Mouse (Mus musculus) MEL (cell line): ENCODE results near the gene Bpgm. TPM values are rescaled to one million over a fixed set of nuclear protein-coding genes. Genes with fewer than 3 reads are reported as not detected.

Experiments used
- DNase-seq: peaks from one replicate; pipeline ENCODE4 v3.0.0; 2011; ENCODE audit warnings: low read depth, low spot score
- H3K27ac ChIP-seq: 2 replicates; pipeline ENCODE4 v1.5.1; 2012; ENCODE audit warnings: low read depth, mild to moderate bottlenecking, control low read depth, low read length, moderate library complexity; ENCODE audit not compliant: control insufficient read depth
- H3K27me3 ChIP-seq, 2 experiments: fragments of 150-350 bp in 1 of 2; sonication (generic) in 1 of 2; 2 replicates each; pipeline ENCODE4 v1.6.1; 2012; ENCODE audit warnings: low read length in 2 of 2, mild to moderate bottlenecking in 2 of 2, improper control_type of control experiment in 1 of 2, moderate library complexity in 1 of 2; ENCODE audit not compliant: insufficient read depth in 2 of 2, control insufficient read depth in 1 of 2
- H3K36me3 ChIP-seq, 2 experiments: 2 replicates each; pipeline ENCODE4 v1.6.1; 2012 to 2014; ENCODE audit warnings: low read length in 2 of 2, improper control_type of control experiment in 1 of 2, inconsistent platforms in 1 of 2, mild to moderate bottlenecking in 1 of 2; ENCODE audit not compliant: insufficient read depth in 2 of 2, control insufficient read depth in 1 of 2
- H3K4me1 ChIP-seq, 2 experiments: fragments of 150-350 bp in 1 of 2; sonication (generic) in 1 of 2; 2 replicates each; pipeline ENCODE4 v1.6.1; 2012; ENCODE audit warnings: low read length in 2 of 2, improper control_type of control experiment in 1 of 2, mild to moderate bottlenecking in 1 of 2; ENCODE audit not compliant: insufficient read depth in 2 of 2, control insufficient read depth in 1 of 2
- H3K4me3 ChIP-seq, 2 experiments: fragments of 150-350 bp in 1 of 2; sonication (generic) in 1 of 2; 2 replicates each; pipeline ENCODE4 v1.5.1; 2012; ENCODE audit warnings: low read depth in 2 of 2, low read length in 2 of 2, mild to moderate bottlenecking in 2 of 2, moderate library complexity in 2 of 2, control low read depth in 1 of 2, improper control_type of control experiment in 1 of 2; ENCODE audit not compliant: control insufficient read depth in 1 of 2, insufficient read depth in 1 of 2
- H3K79me2 ChIP-seq: 2 replicates; pipeline ENCODE4 v1.6.1; 2012; ENCODE audit warnings: mild to moderate bottlenecking, low read length, moderate library complexity; ENCODE audit not compliant: control insufficient read depth, poor library complexity, insufficient read depth
- H3K9ac ChIP-seq: 2 replicates; pipeline ENCODE4 v1.6.1; 2012; ENCODE audit warnings: low read depth, mild to moderate bottlenecking, control low read depth, low read length, moderate library complexity; ENCODE audit not compliant: control insufficient read depth, poor library complexity, severe bottlenecking
- H3K9me3 ChIP-seq: fragments of 150-350 bp; sonication (generic); replicated peaks from 2 replicates; pipeline ENCODE4 v1.6.1; 2012; ENCODE audit warnings: mild to moderate bottlenecking, low read length, improper control_type of control experiment, moderate library complexity; ENCODE audit not compliant: insufficient read depth
- BHLHE40 ChIP-seq: IDR thresholded peaks from 2 replicates; pipeline ENCODE4 v1.6.1; 2012; ENCODE audit warnings: low read depth, mild to moderate bottlenecking, inconsistent platforms, low read length, improper control_type of control experiment, borderline replicate concordance
- EP300 ChIP-seq, 2 experiments: IDR thresholded peaks; 2 replicates each; pipeline ENCODE4 v1.6.1; 2011; ENCODE audit warnings: improper control_type of control experiment in 2 of 2, low read length in 2 of 2, low read depth in 1 of 2, mild to moderate bottlenecking in 1 of 2
- ETS1 ChIP-seq: IDR thresholded peaks from 2 replicates; pipeline ENCODE4 v1.6.1; 2012; ENCODE audit warnings: low read depth, mild to moderate bottlenecking, inconsistent platforms, low read length, improper control_type of control experiment, moderate library complexity
- GABPA ChIP-seq: IDR thresholded peaks from 2 replicates; pipeline ENCODE4 v1.6.1; 2012; ENCODE audit warnings: low read depth, mild to moderate bottlenecking, inconsistent platforms, low read length, improper control_type of control experiment, moderate library complexity
- HCFC1 ChIP-seq: IDR thresholded peaks from 2 replicates; pipeline ENCODE4 v1.6.1; 2012; ENCODE audit warnings: low read depth, mild to moderate bottlenecking, inconsistent platforms, low read length, improper control_type of control experiment, moderate library complexity
- MAX ChIP-seq: IDR thresholded peaks from 2 replicates; pipeline ENCODE4 v1.6.1; 2011; ENCODE audit warnings: low read length, improper control_type of control experiment
- MAZ ChIP-seq: IDR thresholded peaks from 2 replicates; pipeline ENCODE4 v1.6.1; 2012; ENCODE audit warnings: low read depth, mild to moderate bottlenecking, inconsistent platforms, low read length, improper control_type of control experiment
- MEF2A ChIP-seq: IDR thresholded peaks from 2 replicates; pipeline ENCODE4 v1.6.1; 2014; ENCODE audit warnings: low read depth, mild to moderate bottlenecking, inconsistent platforms, low read length, improper control_type of control experiment; ENCODE audit not compliant: poor library complexity, insufficient replicate concordance, severe bottlenecking; ENCODE audit errors: extremely low read depth
- MXI1 ChIP-seq: IDR thresholded peaks from 2 replicates; pipeline ENCODE4 v1.6.1; 2011; ENCODE audit warnings: mild to moderate bottlenecking, low read depth, low read length, improper control_type of control experiment
- POLR2A ChIP-seq, 2 experiments: IDR thresholded peaks; 2 replicates each; pipeline ENCODE4 v1.6.1; 2011 to 2012; ENCODE audit warnings: low read length in 2 of 2, mild to moderate bottlenecking in 2 of 2, control low read depth in 1 of 2, improper control_type of control experiment in 1 of 2, low read depth in 1 of 2, moderate library complexity in 1 of 2; ENCODE audit not compliant: control insufficient read depth in 1 of 2, insufficient read depth in 1 of 2, poor library complexity in 1 of 2
- RAD21 ChIP-seq: IDR thresholded peaks from 2 replicates; pipeline ENCODE4 v1.6.1; 2011; ENCODE audit warnings: mild to moderate bottlenecking, low read depth, low read length, improper control_type of control experiment
- TBP ChIP-seq: IDR thresholded peaks from 2 replicates; pipeline ENCODE4 v1.8.0; 2011; ENCODE audit warnings: low read depth, low read length, improper control_type of control experiment
- TCF12 ChIP-seq: IDR thresholded peaks from 2 replicates; pipeline ENCODE4 v1.6.1; 2014; ENCODE audit warnings: low read depth, mild to moderate bottlenecking, inconsistent platforms, low read length, improper control_type of control experiment, moderate library complexity
- USF1 ChIP-seq: IDR thresholded peaks from 2 replicates; pipeline ENCODE4 v1.6.1; 2014; ENCODE audit warnings: low read depth, mild to moderate bottlenecking, inconsistent platforms, low read length, improper control_type of control experiment, moderate library complexity
- USF2 ChIP-seq, 2 experiments: IDR thresholded peaks; 2 replicates each; pipeline ENCODE4 v1.6.1; 2011 to 2012; ENCODE audit warnings: improper control_type of control experiment in 2 of 2, low read length in 2 of 2, borderline replicate concordance in 1 of 2, inconsistent platforms in 1 of 2, low read depth in 1 of 2, mild to moderate bottlenecking in 1 of 2; ENCODE audit not compliant: insufficient read depth in 1 of 2
- ZNF384 ChIP-seq: IDR thresholded peaks from 2 replicates; pipeline ENCODE4 v1.6.1; 2012; ENCODE audit warnings: low read depth, mild to moderate bottlenecking, inconsistent platforms, low read length, improper control_type of control experiment
- polyA plus RNA-seq, 2 experiments: library from polyadenylated mRNA; stranded (reverse) in 1 of 2; unstranded in 1 of 2; fragments of >175 nt in 1 of 2; fragments of >200 nt in 1 of 2; gene quantifications; 2 replicates each; pipeline versions ENCODE4 v1.2.1 to v1.2.4; 2012; ENCODE audit warnings: low replicate concordance in 2 of 2, low read depth in 1 of 2; ENCODE audit not compliant: insufficient read length in 2 of 2, insufficient read depth in 1 of 2, missing spikeins in 1 of 2
- total RNA-seq: library from RNA; depleted of rRNA; stranded (reverse); fragments of 300-350 nt; gene quantifications from 2 replicates; pipeline ENCODE4 v1.2.3, GENCODE M21; 2012

Bpgm gene
- total and polyA plus RNA-seq, 3 experiments = 11.1 to 14.1 TPM; not detected in 1

GRCm38 (mm10) chr6:34543303-34544206, 67.5 kb downstream of the Bpgm start:
- Histone ChIP-seq H3K4me1 (no peaks in the 10 kb centered on the region), H3K27ac (no peak overlapping the region)
- no peak for TF ChIP-seq GABPA
- TF ChIP-seq RAD21 = no peak
- TF ChIP-seq EP300 (IDR thresholded peaks at IDR 0.05; ENCODE audit: low read depth in 1 of 2, low read length in 2 of 2) = no peak
- TF ChIP-seq ZNF384 = no peak
- TF ChIP-seq USF2 (IDR thresholded peaks at IDR 0.05; ENCODE audit: borderline replicate concordance in 1 of 2, insufficient read depth in 1 of 2, low read depth in 1 of 2, low read length in 2 of 2) = no peak
- TF ChIP-seq, all 39 proteins: peak for 0
- H3K4me3 ChIP-seq = no peak overlapping the region
- DNase-seq = no peak
- no peak overlapping the region for H3K9ac ChIP-seq
- H3K36me3 ChIP-seq = no peaks in the 10 kb centered on the region
- no peaks in the 10 kb centered on the region for H3K79me2 ChIP-seq
- peaks cover 3 to 8% of the 10 kb centered on the region in 2 experiments for H3K27me3 ChIP-seq
- no peaks in the 10 kb centered on the region for H3K9me3 ChIP-seq

GRCm38 (mm10) chr6:34544207-34544602, 68.2 kb downstream of the Bpgm start:
- Histone ChIP-seq H3K27me3 (peaks cover 3 to 8% of the 10 kb centered on the region in 2 experiments), H3K36me3 (no peaks in the 10 kb centered on the region), H3K4me1 (no peaks in the 10 kb centered on the region), H3K9ac (no peak overlapping the region), H3K27ac (no peak overlapping the region), H3K79me2 (no peaks in the 10 kb centered on the region), H3K4me3 (no peak overlapping the region), H3K9me3 (no peaks in the 10 kb centered on the region)
- TF ChIP-seq ETS1 (no peak), TCF12 (no peak), TBP (no peak), BHLHE40 (no peak), MEF2A (no peak), MXI1 (no peak), HCFC1 (no peak), MAZ (no peak), USF1 (no peak), POLR2A (IDR thresholded peaks at IDR 0.05; ENCODE audit: control insufficient read depth in 1 of 2, insufficient read depth in 1 of 2, low read depth in 1 of 2, low read length in 2 of 2, poor library complexity in 1 of 2) (no peak), MAX (no peak)
- no peak for DNase-seq
